Mouse (Mus musculus): ENCODE data around the gene Zfp853. TPM values are rescaled to one million over a fixed set of nuclear protein-coding genes. Genes with fewer than 3 reads are reported as not detected.

Zfp853 gene
- total and polyA plus RNA-seq, 3 experiments, result 0.13 to 0.39 (median 0.14) TPM

- Histone ChIP-seq H3K4me1 (ENCODE audit: control insufficient read depth, insufficient read depth, low read length) (no peaks in the 10 kb centered on the region), H3K9ac (ENCODE audit: low read depth, low read length) (no peak overlapping the region), H3K79me2 (replicated peaks; ENCODE audit: control insufficient read depth, insufficient read depth, low read length) (no peaks in the 10 kb centered on the region), H3K4me3 (no peak overlapping the region), H3K36me3 (ENCODE audit: control insufficient read depth, insufficient read depth, low read length) (no peaks in the 10 kb centered on the region), H3K27ac (no peak overlapping the region), H3K27me3 (ENCODE audit: control insufficient read depth, insufficient read depth, low read length) (peaks cover 10% of the 10 kb centered on the region)
- TF ChIP-seq EP300 (IDR thresholded peaks at IDR 0.05; ENCODE audit: insufficient read depth, low read depth, low read length) (no peak), POLR2A (IDR thresholded peaks at IDR 0.05; ENCODE audit: insufficient read depth, low read depth, low read length) (no peak), CTCF (IDR thresholded peaks at IDR 0.05) (no peak)
- 77% methylated on average over 9 of the region's 9 CpGs for WGBS
- no peak for DNase-seq
- intact Hi-C loops (cut with DNase I), result no loop called here
These were observed 4.1 kb downstream of the Zfp853 start for GRCm38 (mm10) chr5:143289299-143289698.

- H3K79me2 ChIP-seq (replicated peaks; ENCODE audit: control insufficient read depth, insufficient read depth, low read length), result no peaks in the 10 kb centered on the region
- H3K9ac ChIP-seq (ENCODE audit: low read depth, low read length), result no peak overlapping the region
- TF ChIP-seq POLR2A (IDR thresholded peaks at IDR 0.05; ENCODE audit: insufficient read depth, low read depth, low read length) (no peak), EP300 (IDR thresholded peaks at IDR 0.05; ENCODE audit: insufficient read depth, low read depth, low read length) (no peak), CTCF (IDR thresholded peaks at IDR 0.05) (no peak)
- no peak overlapping the region for H3K27ac ChIP-seq
- H3K27me3 ChIP-seq (ENCODE audit: control insufficient read depth, insufficient read depth, low read length), result peaks cover 7% of the 10 kb centered on the region
- WGBS, result 27% methylated on average over 9 of the region's 9 CpGs
- intact Hi-C loops (cut with DNase I), result no loop called here
- no peak overlapping the region; the same call in 1 of the 2 replicates for H3K4me3 ChIP-seq
- no peaks in the 10 kb centered on the region for H3K36me3 ChIP-seq (ENCODE audit: control insufficient read depth, insufficient read depth, low read length)
- no peak for DNase-seq
- no peaks in the 10 kb centered on the region for H3K4me1 ChIP-seq (ENCODE audit: control insufficient read depth, insufficient read depth, low read length)
These were observed 5.0 kb downstream of the Zfp853 start for GRCm38 (mm10) chr5:143288378-143288911.

GRCm38 (mm10) chr5:143287774-143288328, 5.6 kb downstream of the Zfp853 start:
- no peak for DNase-seq
- no peaks in the 10 kb centered on the region for H3K4me1 ChIP-seq (ENCODE audit: control insufficient read depth, insufficient read depth, low read length)
- H3K4me3 ChIP-seq, result peak overlapping the region; percentile 23
- no peak for TF ChIP-seq CTCF (IDR thresholded peaks at IDR 0.05)
- TF ChIP-seq POLR2A (IDR thresholded peaks at IDR 0.05; ENCODE audit: insufficient read depth, low read depth, low read length), result no peak
- TF ChIP-seq EP300 (IDR thresholded peaks at IDR 0.05; ENCODE audit: insufficient read depth, low read depth, low read length), result no peak
- WGBS, result 7% methylated on average over 48 of the region's 48 CpGs
- H3K79me2 ChIP-seq (replicated peaks; ENCODE audit: control insufficient read depth, insufficient read depth, low read length), result no peaks in the 10 kb centered on the region
- H3K9ac ChIP-seq (ENCODE audit: low read depth, low read length), result no peak overlapping the region
- H3K36me3 ChIP-seq (ENCODE audit: control insufficient read depth, insufficient read depth, low read length), result no peaks in the 10 kb centered on the region
- H3K27me3 ChIP-seq (ENCODE audit: control insufficient read depth, insufficient read depth, low read length), result peaks cover 6% of the 10 kb centered on the region
- intact Hi-C loops (cut with DNase I), result no loop called here
- H3K27ac ChIP-seq, result no peak overlapping the region

GRCm38 (mm10) chr5:143284762-143285161, 8.7 kb downstream of the Zfp853 start:
- Histone ChIP-seq H3K27ac (no peak overlapping the region), H3K36me3 (ENCODE audit: control insufficient read depth, insufficient read depth, low read length) (no peaks in the 10 kb centered on the region), H3K9ac (ENCODE audit: low read depth, low read length) (no peak overlapping the region), H3K4me1 (ENCODE audit: control insufficient read depth, insufficient read depth, low read length) (no peaks in the 10 kb centered on the region), H3K4me3 (no peak overlapping the region), H3K79me2 (replicated peaks; ENCODE audit: control insufficient read depth, insufficient read depth, low read length) (no peaks in the 10 kb centered on the region), H3K27me3 (ENCODE audit: control insufficient read depth, insufficient read depth, low read length) (peaks cover 6% of the 10 kb centered on the region)
- TF ChIP-seq CTCF (IDR thresholded peaks at IDR 0.05) (peak; percentile 14; the same call in 1 of the 2 replicates), EP300 (IDR thresholded peaks at IDR 0.05; ENCODE audit: insufficient read depth, low read depth, low read length) (no peak)
- no peak for DNase-seq
- intact Hi-C loops (cut with DNase I), result no loop called here
- WGBS, result 48% methylated on average over 6 of the region's 6 CpGs

GRCm38 (mm10) chr5:143279247-143279646, 14.2 kb downstream of the Zfp853 start:
- no peaks in the 10 kb centered on the region for H3K27me3 ChIP-seq (ENCODE audit: control insufficient read depth, insufficient read depth, low read length)
- TF ChIP-seq EP300 (IDR thresholded peaks at IDR 0.05; ENCODE audit: insufficient read depth, low read depth, low read length), result no peak
- no peak for TF ChIP-seq CTCF (IDR thresholded peaks at IDR 0.05)
- no peak for TF ChIP-seq POLR2A (IDR thresholded peaks at IDR 0.05; ENCODE audit: insufficient read depth, low read depth, low read length)
- DNase-seq, result no peak
- 50% methylated on average over 10 of the region's 10 CpGs for WGBS
- H3K36me3 ChIP-seq (ENCODE audit: control insufficient read depth, insufficient read depth, low read length), result no peaks in the 10 kb centered on the region
- H3K4me3 ChIP-seq, result no peak overlapping the region
- intact Hi-C loops (cut with DNase I), result no loop called here
- H3K9ac ChIP-seq (ENCODE audit: low read depth, low read length), result no peak overlapping the region
- no peaks in the 10 kb centered on the region for H3K79me2 ChIP-seq (replicated peaks; ENCODE audit: control insufficient read depth, insufficient read depth, low read length)
- H3K4me1 ChIP-seq (ENCODE audit: control insufficient read depth, insufficient read depth, low read length), result no peaks in the 10 kb centered on the region
- H3K27ac ChIP-seq, result no peak overlapping the region

- Histone ChIP-seq H3K27ac (no peak overlapping the region), H3K79me2 (replicated peaks; ENCODE audit: control insufficient read depth, insufficient read depth, low read length) (no peaks in the 10 kb centered on the region), H3K36me3 (ENCODE audit: control insufficient read depth, insufficient read depth, low read length) (no peaks in the 10 kb centered on the region), H3K9ac (ENCODE audit: low read depth, low read length) (no peak overlapping the region), H3K4me3 (no peak overlapping the region), H3K27me3 (ENCODE audit: control insufficient read depth, insufficient read depth, low read length) (no peaks in the 10 kb centered on the region), H3K4me1 (ENCODE audit: control insufficient read depth, insufficient read depth, low read length) (peaks cover 2% of the 10 kb centered on the region)
- DNase-seq, result no peak
- WGBS, result 48% methylated on average over 5 of the region's 5 CpGs
- no peak for TF ChIP-seq CTCF (IDR thresholded peaks at IDR 0.05)
- TF ChIP-seq EP300 (IDR thresholded peaks at IDR 0.05; ENCODE audit: insufficient read depth, low read depth, low read length), result no peak
- no peak for TF ChIP-seq POLR2A (IDR thresholded peaks at IDR 0.05; ENCODE audit: insufficient read depth, low read depth, low read length)
- intact Hi-C loops (cut with DNase I), result no loop called here
These were observed 17.7 kb downstream of the Zfp853 start for GRCm38 (mm10) chr5:143275761-143276160.
